Mouse (Mus musculus): ENCODE measurements around the gene Cyb561.

The Cyb561 gene

DNA sequence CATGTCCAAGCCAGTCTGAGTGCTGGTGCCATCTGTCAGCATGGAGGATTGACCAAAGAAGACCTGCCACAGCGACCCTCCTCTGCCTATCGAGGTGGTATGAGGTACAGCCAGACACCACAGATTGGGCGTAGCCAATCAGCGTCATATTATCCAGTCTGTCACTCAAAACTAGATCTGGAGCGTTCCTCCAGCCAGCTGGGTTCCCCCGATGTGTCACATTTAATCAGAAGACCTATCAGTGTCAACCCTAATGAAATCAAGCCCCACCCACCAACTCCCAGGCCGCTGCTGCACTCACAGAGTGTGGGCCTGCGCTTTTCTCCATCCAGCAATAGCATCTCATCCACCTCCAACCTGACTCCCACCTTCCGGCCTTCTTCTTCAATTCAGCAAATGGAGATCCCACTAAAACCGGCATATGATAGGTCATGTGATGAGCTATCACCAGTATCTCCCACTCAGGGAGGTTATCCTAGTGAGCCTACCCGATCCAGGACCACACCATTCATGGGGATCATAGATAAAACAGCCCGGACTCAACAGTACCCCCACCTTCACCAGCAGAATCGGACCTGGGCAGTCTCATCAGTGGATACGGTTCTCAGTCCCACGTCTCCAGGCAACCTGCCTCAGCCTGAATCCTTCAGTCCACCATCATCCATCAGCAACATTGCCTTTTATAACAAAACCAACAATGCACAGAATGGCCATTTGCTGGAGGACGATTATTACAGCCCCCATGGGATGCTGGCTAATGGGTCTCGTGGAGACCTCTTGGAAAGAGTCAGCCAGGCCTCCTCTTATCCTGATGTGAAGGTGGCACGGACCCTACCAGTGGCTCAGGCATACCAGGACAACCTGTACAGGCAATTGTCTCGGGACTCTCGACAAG lies 30.1 kb downstream of the Cyb561 start:
- no peak for DNase-seq (ENCODE audit: extremely low read depth, low read depth, low spot score)

DNA sequence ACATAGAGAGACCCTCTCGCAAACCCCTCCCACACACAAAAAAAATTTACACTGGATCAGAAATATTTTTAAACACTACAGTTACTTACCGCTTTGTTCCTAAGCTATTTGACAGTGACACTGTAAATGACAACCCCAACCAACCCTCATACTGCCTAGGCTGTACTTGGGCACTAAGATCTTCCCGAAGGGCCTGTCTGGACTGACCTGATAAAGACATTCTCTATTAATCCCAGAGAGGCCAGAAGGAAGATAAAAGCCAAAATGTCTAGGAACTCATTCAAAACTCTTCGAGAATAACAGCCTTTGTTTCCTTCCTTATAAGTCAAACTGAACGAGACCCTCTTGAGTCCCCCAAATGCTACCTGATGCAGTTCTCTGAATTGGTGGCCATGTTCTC lies 31.9 kb downstream of the Cyb561 start:
- no peak for DNase-seq (ENCODE audit: extremely low read depth, low read depth, low spot score)

DNA sequence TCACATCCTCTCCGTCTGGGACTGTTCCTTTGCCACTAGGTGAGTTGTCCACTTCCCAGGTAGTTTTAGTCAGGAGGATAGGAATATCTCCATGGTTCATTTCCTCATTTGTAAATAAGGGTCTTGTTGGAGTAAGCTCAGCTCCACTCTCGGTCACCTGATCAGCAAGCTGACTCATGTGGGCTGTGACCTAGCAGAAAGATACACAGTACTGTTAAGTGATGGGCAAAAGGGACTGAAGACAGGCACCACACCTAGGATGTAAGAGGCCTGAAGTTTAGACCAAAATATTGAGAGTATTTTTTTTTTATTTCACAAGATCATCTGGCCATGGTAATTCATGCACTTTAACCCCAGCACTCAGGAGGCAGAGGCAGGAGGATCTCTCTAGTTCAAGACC lies 32.3 kb downstream of the Cyb561 start:
- no peak for DNase-seq (ENCODE audit: extremely low read depth, low read depth, low spot score)

DNA sequence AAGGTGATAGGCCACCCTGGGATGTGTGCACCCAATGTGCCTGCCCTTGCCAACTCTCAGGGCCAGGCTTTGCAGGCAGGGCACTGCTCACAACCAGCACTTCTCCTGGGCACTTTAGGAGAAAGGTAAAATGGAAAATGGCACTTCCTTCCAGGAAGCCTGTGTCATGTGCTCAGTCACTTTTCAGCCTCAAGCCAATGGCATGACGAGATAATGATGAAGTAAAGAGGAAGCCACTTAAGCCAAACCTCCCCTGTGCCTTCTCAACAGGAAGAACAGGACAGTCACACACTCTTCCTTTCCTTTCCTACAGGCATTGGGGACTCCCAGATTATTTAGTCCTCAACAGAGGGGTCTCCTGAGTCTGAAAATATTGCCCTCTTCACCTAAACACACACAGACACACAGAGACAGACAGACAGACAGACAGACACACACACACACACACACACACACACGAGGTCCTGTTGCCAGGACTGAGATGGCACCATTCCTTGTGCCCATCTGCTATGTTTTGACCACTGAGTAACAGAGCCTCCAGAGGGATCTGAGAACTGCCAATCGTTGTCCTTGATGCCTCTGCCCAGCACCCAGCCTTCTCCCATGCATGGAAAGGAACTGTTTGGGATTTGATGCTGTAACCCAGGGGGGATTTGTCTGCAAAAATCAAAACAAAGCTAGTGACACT lies 32.9 kb downstream of the Cyb561 start:
- no peak for DNase-seq (ENCODE audit: extremely low read depth, low read depth, low spot score)

DNA sequence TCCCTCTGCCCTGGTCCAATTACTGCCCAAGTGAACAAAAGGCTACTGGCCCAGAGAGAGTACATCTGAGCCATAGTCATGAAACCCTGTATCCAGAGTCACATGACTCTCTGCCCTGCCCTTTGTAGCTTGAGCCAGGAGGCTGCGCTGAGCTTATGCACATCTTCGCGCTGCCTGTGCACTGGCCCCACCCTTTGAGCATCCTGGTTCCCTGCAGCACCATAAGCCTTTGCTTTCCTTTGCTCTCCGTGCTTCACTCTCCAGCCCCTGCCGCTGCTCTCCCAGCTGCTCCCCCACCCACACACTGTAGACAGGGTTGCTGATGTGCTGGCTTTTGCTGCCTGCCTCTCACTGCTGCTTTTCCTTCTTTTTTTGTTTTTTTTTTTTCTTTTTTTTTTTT lies 39.6 kb downstream of the Cyb561 start:
- no peak for DNase-seq (ENCODE audit: extremely low read depth, low read depth, low spot score)

DNA sequence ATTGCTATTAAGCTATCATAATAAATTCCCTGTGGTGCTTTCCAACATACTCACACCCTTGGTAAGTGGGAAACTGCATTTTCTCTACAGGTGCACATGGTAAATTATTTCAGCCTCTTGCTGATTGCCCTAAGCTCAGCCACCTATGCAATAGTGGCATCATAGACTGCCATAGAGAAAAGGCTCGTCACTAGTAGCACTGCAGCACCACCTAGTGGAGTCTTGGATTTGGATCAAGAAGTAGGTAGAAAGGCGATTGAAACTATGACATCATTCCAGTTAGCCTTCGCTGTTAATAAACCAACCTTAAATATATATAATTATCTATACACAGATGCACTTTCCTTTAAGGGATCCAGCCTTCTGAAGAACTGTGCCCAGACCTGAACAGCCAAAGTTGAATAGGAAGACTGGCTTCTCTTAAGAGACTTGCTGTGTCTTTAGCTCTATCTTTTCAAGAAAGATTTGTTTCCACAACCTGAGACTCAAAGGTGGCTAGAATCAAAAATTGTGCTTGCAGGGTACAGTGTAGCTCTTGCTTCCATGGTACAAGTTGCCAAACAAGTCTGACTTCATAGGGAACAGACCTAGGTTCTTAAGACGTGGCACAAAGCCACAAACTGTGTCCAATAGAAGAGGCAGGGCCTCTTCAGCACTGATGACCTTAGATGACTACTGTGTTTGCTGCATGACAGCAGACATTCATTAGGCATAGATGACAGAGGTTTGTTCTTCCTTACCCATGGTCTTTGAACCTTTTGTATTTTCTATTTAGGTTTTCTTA lies 41.4 kb downstream of the Cyb561 start:
- no peak for DNase-seq (ENCODE audit: extremely low read depth, low read depth, low spot score)

DNA sequence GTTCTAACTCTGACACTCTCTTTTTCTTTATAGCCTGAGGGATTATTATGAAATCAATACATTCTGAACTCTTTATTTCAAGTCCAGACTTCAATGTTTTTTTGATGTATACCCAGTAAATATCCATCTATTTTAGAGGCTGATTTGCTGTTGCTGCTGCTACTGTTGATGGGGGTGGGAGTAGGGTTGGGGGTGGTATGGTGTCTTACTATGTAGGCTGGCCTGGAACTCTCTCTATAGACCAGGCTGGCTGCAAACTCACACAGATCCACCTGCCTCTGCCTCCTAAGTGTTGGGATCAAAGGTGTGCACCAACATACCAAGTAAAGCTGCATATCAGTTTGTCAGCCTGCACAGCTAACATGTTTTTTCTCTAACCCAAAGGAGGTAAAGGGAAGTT lies 42.0 kb downstream of the Cyb561 start:
- DNase-seq (ENCODE audit: extremely low read depth, low read depth, low spot score) = no peak

DNA sequence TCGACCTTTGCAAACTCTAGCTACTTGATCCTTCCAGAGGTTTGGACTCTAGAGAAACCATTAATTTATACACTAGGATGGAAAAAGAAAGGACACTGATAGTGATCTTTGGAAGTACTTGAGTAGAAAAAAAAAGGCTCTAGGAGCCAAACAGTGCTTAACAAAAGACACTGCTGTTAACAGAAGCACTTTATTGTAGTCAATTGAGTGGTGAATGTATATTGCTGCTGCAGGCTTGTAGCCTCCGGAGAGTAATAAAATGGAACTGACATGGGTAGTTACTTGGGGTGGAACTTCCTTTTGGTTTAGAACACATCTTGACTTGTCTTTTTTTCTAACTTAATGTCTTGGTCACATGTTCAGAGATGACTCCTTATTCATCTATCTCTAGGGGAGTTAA lies 43.5 kb downstream of the Cyb561 start:
- DNase-seq (ENCODE audit: extremely low read depth, low read depth, low spot score) = no peak

DNA sequence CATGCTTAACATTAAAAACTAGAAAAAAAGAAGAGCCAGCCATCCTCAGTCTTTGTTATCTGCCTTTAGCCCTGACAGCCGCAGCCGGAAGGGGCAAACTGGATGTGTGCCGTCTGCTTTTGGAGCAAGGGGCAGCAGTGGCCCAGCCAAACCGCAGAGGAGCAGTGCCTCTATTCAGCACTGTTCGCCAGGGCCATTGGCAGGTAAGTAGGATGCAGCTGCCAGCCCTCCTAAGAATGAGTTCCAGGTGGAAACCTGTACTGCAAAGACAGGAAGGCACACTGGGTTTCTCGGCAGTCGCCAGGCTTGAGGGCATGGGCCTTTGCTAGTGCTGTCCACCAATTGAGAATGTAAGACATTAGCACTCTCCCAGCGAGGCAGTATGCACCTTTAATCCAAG lies 44.2 kb downstream of the Cyb561 start:
- DNase-seq (ENCODE audit: extremely low read depth, low read depth, low spot score) = no peak

DNA sequence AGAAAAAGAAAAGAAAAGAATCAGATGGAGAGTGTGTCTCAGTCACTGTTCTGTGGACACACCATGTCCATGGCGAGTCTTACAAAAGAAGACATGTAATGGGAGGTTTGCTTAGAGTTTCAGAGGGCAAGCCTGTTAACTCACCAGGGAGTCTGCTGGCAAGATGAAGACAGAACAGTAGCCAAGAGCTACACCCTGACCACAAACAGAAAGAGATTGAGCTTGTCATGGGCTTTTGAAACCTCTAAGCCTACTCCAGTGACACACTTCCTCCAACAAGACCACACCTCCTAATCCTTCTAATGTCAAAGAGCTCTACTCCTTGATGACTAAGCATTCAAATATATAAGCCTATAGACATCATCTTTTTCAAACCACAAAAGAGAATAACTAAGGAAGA lies 45.8 kb downstream of the Cyb561 start:
- DNase-seq (ENCODE audit: extremely low read depth, low read depth, low spot score) = peak; percentile 78

DNA sequence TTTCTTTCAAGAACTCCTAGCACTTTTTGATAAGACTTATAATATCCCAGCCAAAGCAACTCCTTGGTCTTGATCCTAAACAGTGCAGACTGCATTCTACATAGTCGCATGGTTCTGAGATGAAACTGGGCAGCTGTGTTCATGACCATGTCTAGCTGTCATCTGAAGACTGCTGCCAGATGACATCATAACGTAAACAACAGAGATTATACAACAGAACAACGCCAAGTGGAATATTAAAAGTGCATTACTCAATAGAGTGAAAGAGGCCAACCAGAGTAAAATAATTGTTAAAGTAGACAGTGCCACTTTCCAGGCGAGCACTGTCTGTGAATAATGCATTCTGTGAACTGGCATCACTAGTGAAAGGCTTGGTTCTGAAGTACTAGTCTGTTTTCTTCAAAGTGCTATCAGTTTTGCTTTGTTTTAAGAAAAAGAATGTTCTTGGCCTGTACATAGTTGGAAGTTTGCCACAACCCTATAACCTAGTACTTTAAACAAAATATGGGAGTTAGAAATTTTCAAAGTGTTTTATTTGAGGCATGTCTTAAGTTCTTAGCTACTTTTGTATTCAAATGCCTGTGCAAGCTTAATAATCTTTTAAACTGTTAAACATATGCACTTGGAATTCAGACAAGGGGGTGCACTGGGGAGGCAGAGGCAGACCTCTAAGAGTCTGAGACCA lies 47.5 kb downstream of the Cyb561 start:
- no peak for DNase-seq (ENCODE audit: extremely low read depth, low read depth, low spot score)

DNA sequence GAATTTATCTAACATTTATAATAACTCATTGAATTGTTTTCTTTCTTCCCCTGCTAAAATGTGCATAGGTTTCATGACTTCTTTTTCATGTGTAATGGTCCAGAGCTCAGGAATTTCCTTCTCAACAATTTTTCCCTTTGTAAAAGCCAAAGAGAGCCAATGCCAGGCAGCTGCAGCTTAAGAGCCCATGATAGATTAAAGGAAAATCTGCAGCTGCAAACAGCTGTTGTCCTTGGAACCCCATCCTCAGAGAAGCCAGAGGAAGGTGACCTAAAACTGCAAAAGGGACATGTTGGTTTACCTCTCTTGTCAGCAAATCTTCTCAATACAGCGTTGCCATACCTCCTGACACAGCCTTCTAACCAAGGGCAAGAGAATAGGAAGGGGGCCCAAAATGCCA lies 50.2 kb downstream of the Cyb561 start:
- no peak for DNase-seq (ENCODE audit: extremely low read depth, low read depth, low spot score)

DNA sequence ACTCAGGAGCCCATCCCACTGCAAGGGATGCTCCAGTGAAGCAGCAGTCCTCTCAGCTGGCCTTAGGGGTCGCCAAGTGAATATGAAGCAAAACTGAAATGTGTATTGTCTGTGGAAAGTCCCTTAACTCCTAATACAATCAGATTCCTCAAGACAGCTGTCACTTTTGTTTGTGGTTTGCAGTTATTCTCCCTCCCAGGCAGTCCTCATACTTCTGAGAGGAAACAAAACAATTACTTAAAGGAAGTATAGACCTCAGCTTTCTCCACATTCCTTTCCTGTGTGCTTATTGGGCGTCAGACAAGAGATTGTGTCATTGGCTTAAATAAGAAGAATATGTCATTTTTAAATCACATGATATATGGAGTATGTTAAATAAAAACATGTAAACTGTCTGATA lies 51.6 kb downstream of the Cyb561 start:
- DNase-seq (ENCODE audit: extremely low read depth, low read depth, low spot score) = no peak

DNA sequence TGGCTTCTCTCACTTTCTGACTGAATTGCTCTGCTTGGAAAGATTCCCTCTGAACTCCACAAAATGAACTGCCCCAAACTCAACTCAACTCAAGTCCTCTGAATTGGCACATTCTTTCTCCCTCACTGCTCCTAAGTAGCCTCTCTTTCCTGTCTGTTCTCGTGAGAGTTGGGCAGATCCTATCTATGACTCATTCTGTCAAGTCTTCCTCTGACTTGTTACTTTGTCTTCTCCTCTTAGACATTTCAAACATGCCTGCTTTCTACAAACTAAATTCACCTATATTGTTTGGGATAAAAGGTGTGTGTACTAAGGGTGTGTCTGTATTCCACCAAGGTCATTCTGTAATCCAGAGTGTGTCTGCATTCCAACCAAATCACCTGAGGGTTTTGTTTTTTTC lies 54.0 kb downstream of the Cyb561 start:
- DNase-seq (ENCODE audit: extremely low read depth, low read depth, low spot score) = no peak

DNA sequence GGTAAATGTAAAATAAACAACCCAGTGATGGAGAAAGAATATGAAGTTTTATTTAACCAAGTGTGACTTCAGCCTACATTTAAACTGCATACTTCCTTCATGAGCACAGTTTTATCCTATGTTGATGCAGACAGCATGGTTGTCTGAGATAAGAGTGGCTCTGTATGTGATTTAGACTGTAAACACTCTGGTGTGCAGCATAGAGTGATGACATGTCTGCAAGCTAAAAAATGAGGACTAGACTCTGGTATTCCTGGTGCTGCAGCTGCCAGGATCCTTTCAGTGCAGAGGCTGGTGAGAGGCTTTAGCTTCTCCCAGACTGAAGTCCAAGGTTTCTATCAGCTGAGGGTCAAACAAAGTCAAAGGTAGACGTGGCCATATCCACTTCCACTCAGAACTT lies 65.9 kb downstream of the Cyb561 start:
- no peak for DNase-seq (ENCODE audit: extremely low read depth, low read depth, low spot score)

DNA sequence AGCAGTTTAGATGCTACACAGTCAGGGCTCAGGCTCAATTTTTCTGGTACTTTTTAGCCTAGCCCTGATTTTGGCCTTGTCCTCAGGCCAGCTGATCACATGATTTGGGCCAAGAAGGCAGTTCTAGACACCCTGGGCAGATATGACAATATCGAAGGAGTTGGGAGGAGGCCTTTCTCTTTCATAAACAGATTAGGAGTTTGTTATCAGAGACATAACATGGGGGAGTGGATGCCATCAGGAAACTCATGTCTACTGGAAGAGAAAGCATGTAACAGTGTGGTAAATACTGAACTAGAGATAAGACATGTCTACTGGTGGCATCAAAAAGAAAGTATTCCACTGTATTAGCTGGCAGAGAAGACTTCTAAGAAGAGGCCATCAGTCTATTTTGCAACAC lies 67.6 kb downstream of the Cyb561 start:
- no peak for DNase-seq (ENCODE audit: extremely low read depth, low read depth, low spot score)

Data from fat pad, adult 2 months (tissue).